Mouse (Mus musculus): ENCODE measurements around the gene Crybb1. TPM values are rescaled to one million over a fixed set of nuclear protein-coding genes. Genes with fewer than 3 reads are reported as not detected.
A peak's percentile ranks its signal among the peaks of the same experiment; 100 is the strongest.

Crybb1 gene
- polyA plus RNA-seq, 1 experiment from 2014 or later, result 0.40 TPM

DNA sequence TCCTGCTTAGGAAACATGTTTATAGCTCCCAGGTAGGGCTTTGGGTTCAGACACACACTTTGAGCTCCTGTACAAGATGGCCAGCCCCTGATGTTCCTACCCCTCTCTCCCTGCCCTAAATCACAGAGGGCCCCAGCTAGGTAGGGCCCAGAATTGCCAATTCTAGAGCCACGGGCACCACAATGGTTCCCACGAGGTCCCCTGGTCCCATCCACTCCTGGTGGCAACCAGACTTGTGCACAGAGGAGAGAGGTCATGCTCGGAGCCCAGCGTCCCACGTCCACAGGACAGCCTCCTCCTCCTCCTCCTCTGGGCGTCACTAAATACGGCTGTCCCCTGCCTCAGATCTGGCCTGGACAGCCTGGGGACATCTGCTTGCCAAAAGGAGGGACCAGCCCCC is 39.3 kb upstream of the Crybb1 start:
- Histone ChIP-seq H3K27ac (replicated peaks) (no peak overlapping the region), H3K4me1 (replicated peaks) (peaks cover 7% of the 10 kb centered on the region; the same call in 1 of the 2 replicates), H3K4me2 (no peak overlapping the region), H3K4me3 (replicated peaks) (no peak overlapping the region), H3K9me3 (replicated peaks) (no peaks in the 10 kb centered on the region), H3K9ac (no peak overlapping the region), H3K36me3 (replicated peaks) (no peaks in the 10 kb centered on the region), H3K27me3 (no peaks in the 10 kb centered on the region; the same call in 1 of the 2 replicates)
- 59% methylated on average over 7 of the region's 7 CpGs for WGBS (ENCODE audit: insufficient replicate concordance)
- no peak for ATAC-seq (ENCODE audit: insufficient read depth)

DNA sequence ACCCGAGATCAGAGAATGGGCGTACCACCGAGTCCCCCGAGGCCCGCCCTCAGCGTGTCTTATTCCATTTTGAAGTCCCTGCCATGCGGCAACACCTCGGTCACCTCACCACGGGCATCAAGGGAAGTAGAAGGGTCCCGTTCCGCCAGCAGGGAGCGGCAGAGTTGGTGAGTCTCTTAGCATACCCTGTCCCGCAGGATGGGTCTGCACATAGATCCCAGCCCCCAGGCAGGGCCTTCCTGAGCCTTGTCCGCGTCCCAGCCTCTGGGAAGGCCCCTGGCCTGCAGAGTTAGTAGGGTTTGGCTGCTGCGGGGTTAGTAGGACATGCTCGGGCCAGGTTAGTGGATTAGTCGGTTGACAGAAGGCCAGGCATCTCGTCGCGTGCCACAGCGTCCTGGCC is 38.6 kb upstream of the Crybb1 start:
- H3K36me3 ChIP-seq (replicated peaks), result no peaks in the 10 kb centered on the region
- H3K4me3 ChIP-seq (replicated peaks), result no peak overlapping the region
- no peak overlapping the region for H3K27ac ChIP-seq (replicated peaks)
- 61% methylated on average over 22 of the region's 22 CpGs for WGBS (ENCODE audit: insufficient replicate concordance)
- no peak overlapping the region for H3K9ac ChIP-seq
- no peak overlapping the region for H3K4me2 ChIP-seq
- peaks cover 7% of the 10 kb centered on the region; the same call in 1 of the 2 replicates for H3K4me1 ChIP-seq (replicated peaks)
- no peaks in the 10 kb centered on the region; the same call in 1 of the 2 replicates for H3K27me3 ChIP-seq
- no peaks in the 10 kb centered on the region for H3K9me3 ChIP-seq (replicated peaks)
- ATAC-seq (ENCODE audit: insufficient read depth), result no peak

DNA sequence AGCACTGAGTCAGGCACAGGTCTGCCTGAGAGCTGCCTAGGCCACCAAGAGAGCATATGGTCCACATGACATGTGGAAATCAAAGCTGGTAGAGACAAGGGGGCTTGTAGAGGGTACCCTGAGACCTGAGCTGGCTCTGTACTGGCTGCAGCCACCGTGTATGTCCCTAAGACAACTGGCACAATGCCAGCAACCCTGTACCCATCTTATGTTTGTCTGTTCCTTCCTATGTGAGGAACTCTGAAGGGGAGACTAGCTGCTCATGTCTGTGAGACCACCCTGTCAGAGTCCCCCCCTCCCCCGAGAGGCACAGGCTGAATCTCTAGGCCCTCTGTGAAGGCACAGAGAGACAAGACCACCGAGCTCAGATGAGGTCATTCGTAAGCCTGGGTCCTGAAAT is 36.9 kb upstream of the Crybb1 start:
- Histone ChIP-seq H3K36me3 (replicated peaks) (no peaks in the 10 kb centered on the region), H3K4me3 (replicated peaks) (no peak overlapping the region), H3K9ac (no peak overlapping the region), H3K4me2 (no peak overlapping the region), H3K27me3 (no peaks in the 10 kb centered on the region; the same call in none of the 2 replicates), H3K9me3 (replicated peaks) (no peaks in the 10 kb centered on the region), H3K4me1 (replicated peaks) (peaks cover 7% of the 10 kb centered on the region; the same call in 1 of the 2 replicates), H3K27ac (replicated peaks) (no peak overlapping the region)
- WGBS (ENCODE audit: insufficient replicate concordance), result 48% methylated on average over 4 of the region's 4 CpGs
- no peak for ATAC-seq (ENCODE audit: insufficient read depth)

DNA sequence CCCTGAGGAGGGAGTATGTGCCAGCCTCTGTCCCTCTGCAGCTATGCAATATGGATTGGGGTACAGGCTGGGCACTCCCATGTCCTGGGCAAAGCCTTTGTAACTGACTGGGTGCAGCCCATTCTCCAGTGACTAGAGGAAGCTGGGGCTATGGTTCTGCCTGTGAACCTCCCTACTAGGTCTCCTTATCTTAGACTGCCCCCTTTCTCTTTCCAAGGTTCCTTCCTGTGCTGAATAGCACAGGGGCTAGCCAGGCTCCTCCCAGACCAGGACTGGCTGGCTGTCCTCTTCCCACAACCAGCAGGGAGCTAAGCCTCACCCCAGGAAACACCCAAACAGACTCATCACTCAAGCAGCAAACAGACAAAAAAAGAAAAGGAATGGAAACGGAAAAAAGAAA is 36.2 kb upstream of the Crybb1 start:
- peaks cover 5% of the 10 kb centered on the region for H3K27me3 ChIP-seq
- 0 out of 2 replicates have a peak, but pooled peaks have one; percentile 40 for ATAC-seq (ENCODE audit: insufficient read depth)

DNA sequence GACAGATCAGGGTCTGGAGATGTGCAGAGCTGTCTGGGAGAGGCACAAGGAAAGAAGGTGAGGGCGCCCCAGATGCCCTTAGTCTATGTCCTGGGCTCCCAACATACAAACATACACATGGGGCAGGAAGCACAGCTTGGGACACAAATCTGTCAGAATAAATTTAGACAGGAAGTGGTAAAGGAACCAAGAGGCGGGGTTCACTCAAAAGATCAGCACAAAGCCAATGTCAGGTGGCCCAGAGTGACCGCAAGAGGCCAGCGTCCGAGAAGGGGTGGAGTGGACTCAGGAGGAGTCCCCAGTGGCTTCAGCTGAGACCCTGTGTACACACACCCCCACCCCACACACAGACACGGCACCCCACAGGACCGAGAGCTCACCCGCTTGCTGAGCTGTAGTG is 35.4 kb upstream of the Crybb1 start:
- H3K4me1 ChIP-seq (replicated peaks), result no peaks in the 10 kb centered on the region
- peaks cover 13% of the 10 kb centered on the region for H3K27me3 ChIP-seq
- ATAC-seq (ENCODE audit: insufficient read depth), result no peak

More for the DNA sequence above, 36.2 kb upstream of the Crybb1 start:
- no peak overlapping the region for H3K4me2 ChIP-seq
- no peak overlapping the region for H3K9ac ChIP-seq
- H3K9me3 ChIP-seq (replicated peaks), result no peaks in the 10 kb centered on the region
- H3K4me3 ChIP-seq (replicated peaks), result no peak overlapping the region
- peaks cover 2% of the 10 kb centered on the region; the same call in 1 of the 2 replicates for H3K4me1 ChIP-seq (replicated peaks)
- no peak overlapping the region for H3K27ac ChIP-seq (replicated peaks)
- H3K36me3 ChIP-seq (replicated peaks), result no peaks in the 10 kb centered on the region
- WGBS (ENCODE audit: insufficient replicate concordance), result 0% methylated on average over 1 of the region's 1 CpGs

DNA sequence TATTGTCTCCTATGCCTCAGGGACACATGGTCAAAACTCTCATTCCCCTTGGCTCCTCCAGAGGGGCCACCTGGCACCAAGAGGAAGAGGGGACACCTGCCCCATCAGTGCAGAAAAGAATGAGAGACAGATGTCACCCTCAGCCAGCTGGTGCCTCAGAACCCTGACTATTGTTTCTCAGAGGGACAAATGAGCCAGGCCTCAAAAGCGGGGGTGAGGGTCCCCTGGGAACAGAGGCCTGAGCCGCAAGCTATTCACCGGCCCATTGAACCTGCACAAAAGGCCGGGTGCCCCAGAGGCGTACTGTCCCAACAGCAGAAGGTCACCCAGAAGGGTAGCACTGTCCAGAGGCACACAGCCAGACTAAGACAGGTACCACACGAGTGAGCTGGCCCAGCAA is 30.0 kb upstream of the Crybb1 start:
- Histone ChIP-seq H3K27ac (replicated peaks) (no peak overlapping the region), H3K4me1 (replicated peaks) (peaks cover 4% of the 10 kb centered on the region; the same call in 1 of the 2 replicates), H3K27me3 (peaks cover 66% of the 10 kb centered on the region), H3K9ac (no peak overlapping the region), H3K9me3 (replicated peaks) (no peaks in the 10 kb centered on the region), H3K36me3 (replicated peaks) (no peaks in the 10 kb centered on the region), H3K4me3 (replicated peaks) (no peak overlapping the region), H3K4me2 (no peak overlapping the region)
- WGBS (ENCODE audit: insufficient replicate concordance), result 65% methylated on average over 6 of the region's 6 CpGs
- ATAC-seq (ENCODE audit: insufficient read depth), result no peak

More for the DNA sequence above, 35.4 kb upstream of the Crybb1 start:
- no peak overlapping the region for H3K4me2 ChIP-seq
- no peaks in the 10 kb centered on the region for H3K9me3 ChIP-seq (replicated peaks)
- no peaks in the 10 kb centered on the region for H3K36me3 ChIP-seq (replicated peaks)
- H3K9ac ChIP-seq, result no peak overlapping the region
- no peak overlapping the region for H3K4me3 ChIP-seq (replicated peaks)
- no peak overlapping the region for H3K27ac ChIP-seq (replicated peaks)
- 17% methylated on average over 8 of the region's 8 CpGs for WGBS (ENCODE audit: insufficient replicate concordance)

DNA sequence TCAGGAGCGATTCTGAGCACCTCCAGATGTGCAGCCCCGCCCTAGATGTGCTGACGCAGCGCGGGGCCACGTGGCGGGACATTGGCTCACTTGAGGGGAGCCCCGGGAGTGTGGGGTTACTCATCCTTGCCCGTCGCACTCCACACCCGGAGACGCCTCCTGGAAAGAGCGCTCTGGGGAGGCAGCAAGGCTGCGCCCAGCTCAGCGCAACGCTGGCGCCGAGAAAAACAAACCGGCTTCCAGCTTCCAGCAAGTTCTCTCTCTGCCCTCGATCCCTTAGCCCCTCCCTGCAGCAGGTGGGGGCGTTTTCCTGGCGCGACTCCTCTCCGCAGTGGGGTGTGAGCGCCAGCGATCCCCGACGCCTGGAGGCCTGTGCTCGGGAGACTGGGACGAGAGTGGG is 28.3 kb upstream of the Crybb1 start:
- Histone ChIP-seq H3K9ac (no peak overlapping the region), H3K27me3 (peaks cover 80% of the 10 kb centered on the region), H3K4me2 (peak overlapping the region; percentile 15; the same call in 1 of the 2 replicates), H3K9me3 (replicated peaks) (no peaks in the 10 kb centered on the region), H3K27ac (replicated peaks) (no peak overlapping the region), H3K4me3 (replicated peaks) (0 out of 2 replicates have a peak overlapping the region, but pooled peaks have one; percentile 7), H3K36me3 (replicated peaks) (no peaks in the 10 kb centered on the region), H3K4me1 (replicated peaks) (peaks cover 4% of the 10 kb centered on the region; the same call in 1 of the 2 replicates)
- no peak for ATAC-seq (ENCODE audit: insufficient read depth)
- 1% methylated on average over 30 of the region's 30 CpGs for WGBS (ENCODE audit: insufficient replicate concordance)

DNA sequence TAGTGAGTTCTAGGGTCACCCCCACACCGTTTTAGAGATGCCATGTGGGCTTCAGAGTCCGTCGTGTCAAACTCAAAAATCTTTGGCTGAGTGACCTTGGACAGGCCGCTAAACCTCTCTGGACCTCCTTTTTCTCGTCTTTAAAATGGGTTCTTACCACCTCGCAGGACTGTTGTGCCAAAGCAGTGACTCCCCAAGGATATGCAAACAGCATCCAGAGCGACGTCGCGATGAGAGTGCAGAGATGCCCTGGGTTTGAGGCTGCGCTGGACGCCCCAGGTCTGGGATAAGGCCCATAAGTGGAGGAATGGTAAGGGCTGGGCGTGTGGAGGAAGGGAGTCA is 27.7 kb upstream of the Crybb1 start:
- Histone ChIP-seq H3K27me3 (peaks cover 80% of the 10 kb centered on the region), H3K9me3 (replicated peaks) (no peaks in the 10 kb centered on the region), H3K4me3 (replicated peaks) (no peak overlapping the region), H3K9ac (no peak overlapping the region), H3K36me3 (replicated peaks) (no peaks in the 10 kb centered on the region), H3K27ac (replicated peaks) (no peak overlapping the region), H3K4me2 (no peak overlapping the region), H3K4me1 (replicated peaks) (peaks cover 4% of the 10 kb centered on the region; the same call in 1 of the 2 replicates)
- no peak for ATAC-seq (ENCODE audit: insufficient read depth)
- WGBS (ENCODE audit: insufficient replicate concordance), result 3% methylated on average over 13 of the region's 13 CpGs

DNA sequence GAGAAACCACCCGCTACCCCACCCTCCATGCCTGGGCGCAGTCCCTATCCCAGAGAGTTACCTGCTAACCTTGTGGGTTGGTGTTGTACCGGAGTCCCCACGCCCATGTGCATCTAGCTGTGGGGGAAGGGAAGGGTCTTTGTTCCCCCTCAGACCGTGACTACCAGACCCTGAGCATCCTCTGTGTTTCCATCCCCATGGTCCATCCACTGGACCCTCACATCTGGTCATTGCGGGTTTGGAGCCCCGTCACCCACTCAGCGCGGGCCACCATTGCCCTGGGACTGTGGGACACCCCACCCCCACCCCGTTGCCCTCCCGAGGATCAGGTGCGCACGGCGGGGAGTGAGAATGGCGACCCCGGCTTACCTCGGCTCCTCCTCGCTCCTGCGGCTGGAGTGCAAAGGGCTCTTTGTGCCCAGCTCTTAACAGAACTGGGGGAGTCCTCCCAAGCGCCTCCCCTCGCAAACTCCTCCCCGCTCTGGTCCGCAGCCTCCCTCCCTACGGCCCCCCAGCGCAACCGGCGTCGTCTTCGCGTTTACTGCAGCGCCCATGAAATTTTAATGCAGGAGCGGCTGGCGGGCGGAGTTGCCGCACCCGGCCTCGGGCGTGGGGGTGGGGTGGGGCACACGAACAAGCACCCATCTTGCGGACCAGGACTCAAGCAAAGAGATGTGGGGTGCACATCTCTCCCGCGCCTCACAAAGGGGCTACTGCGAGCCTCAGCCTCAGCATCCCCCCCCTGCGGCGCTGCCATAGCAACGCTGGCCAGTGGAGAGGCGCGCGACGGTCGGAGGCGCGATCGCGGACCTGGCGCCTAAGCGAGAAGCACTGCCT is 27.2 kb upstream of the Crybb1 start:
- Histone ChIP-seq H3K27me3 (peaks cover 80% of the 10 kb centered on the region), H3K4me2 (no peak overlapping the region), H3K4me3 (replicated peaks) (no peak overlapping the region), H3K9ac (no peak overlapping the region), H3K4me1 (replicated peaks) (peaks cover 4% of the 10 kb centered on the region; the same call in 1 of the 2 replicates), H3K36me3 (replicated peaks) (no peaks in the 10 kb centered on the region), H3K27ac (replicated peaks) (no peak overlapping the region), H3K9me3 (replicated peaks) (no peaks in the 10 kb centered on the region)
- 2% methylated on average over 57 of the region's 57 CpGs for WGBS (ENCODE audit: insufficient replicate concordance)
- ATAC-seq (ENCODE audit: insufficient read depth), result no peak

DNA sequence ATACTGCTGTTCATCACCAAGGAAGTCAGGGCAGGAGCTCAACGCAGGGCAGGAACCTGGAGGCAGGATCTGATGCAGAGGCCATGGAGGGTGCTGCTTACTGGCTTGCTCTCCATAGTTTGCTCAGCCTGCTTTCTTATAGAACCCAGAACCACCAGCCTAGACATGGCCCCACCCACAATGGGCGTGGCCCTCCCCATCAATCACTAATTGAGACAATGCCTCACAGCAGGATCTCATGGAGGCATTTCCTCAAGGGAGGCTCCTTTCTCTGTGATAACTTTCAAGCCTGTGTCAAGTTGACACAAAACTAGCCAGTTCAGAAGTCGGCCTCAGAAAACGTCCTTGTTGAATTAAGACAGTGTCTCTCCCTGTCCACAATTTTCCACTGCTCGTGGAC is 19.8 kb upstream of the Crybb1 start:
- ATAC-seq (ENCODE audit: insufficient read depth), result no peak
- H3K9me3 ChIP-seq (replicated peaks), result no peaks in the 10 kb centered on the region
- no peak overlapping the region for H3K27ac ChIP-seq (replicated peaks)
- no peaks in the 10 kb centered on the region for H3K36me3 ChIP-seq (replicated peaks)
- H3K9ac ChIP-seq, result no peak overlapping the region
- no peak overlapping the region for H3K4me2 ChIP-seq
- H3K4me1 ChIP-seq (replicated peaks), result peaks cover 4% of the 10 kb centered on the region
- H3K27me3 ChIP-seq, result peaks cover 36% of the 10 kb centered on the region
- no peak overlapping the region for H3K4me3 ChIP-seq (replicated peaks)
- WGBS (ENCODE audit: insufficient replicate concordance), result 56% methylated on average over 5 of the region's 5 CpGs

DNA sequence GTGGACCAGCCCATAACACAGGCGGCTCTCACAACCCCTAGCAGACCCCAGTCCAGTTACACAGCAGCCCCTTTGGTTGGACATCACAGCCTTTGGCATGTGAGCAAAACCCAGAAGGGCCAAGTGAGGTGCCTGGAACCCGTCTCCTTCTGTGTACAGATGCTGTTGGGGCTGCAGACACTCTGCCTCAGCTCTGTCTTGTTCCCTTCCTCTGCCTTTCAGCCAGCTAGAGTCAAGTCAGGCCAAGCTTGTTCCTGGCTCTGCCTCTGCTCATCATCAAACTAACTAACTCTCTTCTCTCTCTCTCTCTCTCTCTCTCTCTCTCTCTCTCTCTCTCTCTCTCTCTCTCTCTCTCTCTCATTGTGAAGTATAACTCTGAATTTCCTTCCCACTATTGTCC is 19.0 kb upstream of the Crybb1 start:
- Histone ChIP-seq H3K27me3 (peaks cover 28% of the 10 kb centered on the region), H3K9ac (no peak overlapping the region), H3K4me1 (replicated peaks) (peaks cover 12% of the 10 kb centered on the region), H3K4me3 (replicated peaks) (no peak overlapping the region), H3K36me3 (replicated peaks) (no peaks in the 10 kb centered on the region), H3K27ac (replicated peaks) (no peak overlapping the region), H3K9me3 (replicated peaks) (no peaks in the 10 kb centered on the region), H3K4me2 (no peak overlapping the region)
- ATAC-seq (ENCODE audit: insufficient read depth), result no peak
- 45% methylated on average over 2 of the region's 2 CpGs for whole genome bisulfite sequencing (ENCODE audit: insufficient replicate concordance)

Measured in liver, embryonic 15.5 days (tissue).